Mouse (Mus musculus) left cerebral cortex, adult 11 months (tissue): ENCODE results near the gene Miga1.
A peak's percentile ranks its signal among the peaks of the same experiment; 100 is the strongest.

ENCODE experiments used
- DNase-seq: peaks from one replicate; pipeline ENCODE4 v3.0.0; 2022; ENCODE audit warnings: low spot score

Miga1 gene

DNA sequence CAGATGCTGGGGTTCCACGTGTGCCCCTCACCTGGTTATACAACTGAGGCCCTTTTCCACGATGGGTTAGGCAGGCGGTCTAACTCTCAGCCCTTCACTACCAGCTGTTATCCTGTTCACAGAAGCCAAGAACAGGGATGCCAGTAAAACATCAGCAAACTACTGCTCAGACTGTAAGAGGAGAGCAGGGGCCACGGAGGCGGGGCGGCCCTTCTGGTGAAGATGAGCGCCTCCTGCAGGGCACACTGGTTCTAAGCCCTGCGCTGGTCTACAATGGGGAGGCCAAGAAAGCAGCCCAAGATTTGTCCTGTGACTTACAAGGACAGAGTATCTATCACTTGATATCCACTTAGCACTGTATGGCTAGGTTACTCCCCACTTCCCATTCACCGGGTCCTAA, 52.4 kb downstream of the Miga1 start:
- no peak for DNase-seq

DNA sequence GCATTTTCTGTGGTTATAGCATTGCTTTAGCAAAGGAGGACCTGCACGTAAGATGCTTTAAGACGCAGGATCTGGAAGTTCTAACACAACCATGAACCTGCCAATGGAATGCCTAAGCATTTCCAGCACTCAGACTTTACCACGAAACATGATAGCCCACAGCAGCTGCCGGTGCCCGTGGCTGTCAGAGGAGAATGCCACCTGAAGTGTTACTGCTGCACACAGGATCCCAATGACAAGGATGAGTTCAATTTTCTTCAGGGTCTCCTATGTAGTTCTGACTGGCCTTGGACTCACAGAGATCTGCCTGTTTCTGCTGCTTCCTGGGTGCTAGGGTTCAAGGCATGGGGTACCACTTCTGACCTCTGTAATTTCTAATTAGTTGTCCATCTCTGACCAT, 55.4 kb downstream of the Miga1 start:
- no peak for DNase-seq

DNA sequence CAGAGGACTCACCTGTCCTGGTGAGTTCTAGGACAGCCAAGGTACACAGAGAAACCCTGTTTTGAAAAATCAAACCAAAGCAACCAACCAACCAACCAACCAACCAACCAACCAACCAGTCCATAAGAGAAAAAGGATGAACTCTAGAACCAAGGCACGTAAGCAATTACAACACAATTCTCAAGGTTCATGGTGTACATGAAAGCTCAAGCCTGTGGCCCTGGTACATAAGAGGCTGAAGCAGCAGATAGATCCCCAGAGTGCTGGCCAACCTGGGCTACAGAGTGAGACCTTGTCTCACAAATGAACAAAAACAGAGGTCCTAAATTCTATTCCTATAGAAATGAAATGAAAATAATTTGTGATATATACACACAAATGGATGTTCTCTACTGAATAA, 55.9 kb downstream of the Miga1 start:
- DNase-seq, result no peak

DNA sequence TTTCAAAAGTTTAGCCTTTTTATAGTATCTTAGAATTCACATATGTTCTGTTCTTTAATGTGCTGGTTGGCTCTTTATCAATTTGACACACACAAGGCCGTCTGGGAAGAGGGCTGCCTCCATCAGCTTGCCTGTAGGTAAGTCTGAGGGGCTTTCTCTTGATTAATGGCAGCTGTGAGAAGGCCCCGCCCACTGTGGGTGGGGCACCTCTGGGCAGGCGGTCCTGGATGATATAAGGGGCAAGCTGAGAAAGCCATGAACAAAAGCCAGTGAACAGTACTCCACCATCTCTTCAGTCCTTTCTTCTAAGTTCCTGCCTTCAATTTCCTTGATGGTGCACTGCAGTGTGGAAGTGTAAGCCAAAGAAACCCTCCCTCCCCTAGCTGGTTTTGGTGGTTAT, 58.1 kb downstream of the Miga1 start:
- no peak for DNase-seq

DNA sequence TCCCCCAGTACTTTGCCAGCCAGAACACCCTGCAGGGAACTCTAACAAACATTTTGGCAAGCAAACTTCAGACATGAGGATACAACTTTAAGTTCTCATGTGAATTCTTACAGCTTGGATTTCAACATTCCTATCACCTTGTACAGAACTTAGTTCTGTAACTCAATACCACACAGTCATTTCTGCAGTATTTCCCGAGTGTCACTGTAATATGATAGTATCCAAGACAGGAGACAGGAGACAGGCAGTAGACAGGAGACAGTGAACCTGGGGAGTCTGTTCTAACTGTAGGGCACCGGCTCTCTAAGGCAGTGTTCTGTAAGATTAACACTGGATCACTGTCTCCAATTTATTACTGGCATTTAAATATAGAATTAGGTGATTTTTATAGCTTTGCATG, 61.8 kb downstream of the Miga1 start:
- no peak for DNase-seq

DNA sequence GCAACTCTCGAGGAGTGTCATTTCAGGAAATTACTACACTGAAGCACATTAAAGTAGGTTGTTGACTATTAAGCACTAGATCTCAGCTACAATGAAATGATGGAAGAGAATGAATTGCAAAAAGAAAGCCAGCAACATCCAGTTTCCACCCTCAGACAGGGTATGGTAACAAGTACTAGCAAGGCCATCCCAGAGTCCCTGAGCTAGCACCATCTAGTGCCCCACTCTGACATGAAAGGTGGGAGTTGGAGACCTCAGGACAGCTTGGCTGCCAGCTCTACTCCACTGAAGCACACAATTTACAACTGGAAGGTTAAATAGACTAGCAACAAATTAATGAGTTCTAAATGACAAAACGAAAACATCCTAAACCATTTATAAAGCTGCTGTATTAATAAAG, 62.3 kb downstream of the Miga1 start:
- DNase-seq, result no peak

DNA sequence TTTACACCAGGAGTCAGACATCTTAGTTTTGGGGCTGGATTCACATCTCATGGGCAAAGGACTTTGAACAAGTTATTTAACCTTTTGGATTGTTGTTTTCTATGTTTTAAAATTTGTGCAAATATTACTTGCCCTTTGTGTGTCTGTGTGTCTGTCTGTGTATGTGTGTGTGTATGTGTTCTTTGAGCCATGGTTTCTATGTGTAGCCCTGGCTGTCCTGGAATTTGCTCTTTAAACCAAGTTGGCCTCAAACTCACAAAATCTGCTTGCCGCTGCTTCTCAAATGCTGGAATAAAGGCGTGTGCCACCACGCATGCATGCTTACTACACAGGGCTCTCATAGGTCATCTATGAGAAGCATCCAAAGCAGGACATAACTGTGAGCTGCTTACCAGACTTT, 63.3 kb downstream of the Miga1 start:
- DNase-seq, result no peak

DNA sequence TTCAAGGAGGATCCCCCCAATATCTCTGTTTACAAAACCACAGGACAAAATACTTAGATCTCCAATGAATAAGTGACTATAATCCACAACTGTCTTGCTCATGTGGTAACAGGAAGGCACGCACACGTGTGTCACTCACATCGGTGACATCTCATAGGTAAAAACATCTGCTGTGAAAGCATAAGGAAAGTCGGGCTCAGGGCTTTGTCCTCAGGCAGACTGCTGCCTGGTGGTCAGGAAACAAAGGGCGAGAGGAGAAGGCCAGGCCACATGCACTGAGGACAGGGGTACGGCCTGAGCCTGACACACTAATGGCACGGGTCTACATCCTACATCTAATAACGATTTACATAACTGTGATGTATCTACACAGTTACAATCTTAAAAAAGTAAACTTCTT, 65.2 kb downstream of the Miga1 start:
- no peak for DNase-seq

DNA sequence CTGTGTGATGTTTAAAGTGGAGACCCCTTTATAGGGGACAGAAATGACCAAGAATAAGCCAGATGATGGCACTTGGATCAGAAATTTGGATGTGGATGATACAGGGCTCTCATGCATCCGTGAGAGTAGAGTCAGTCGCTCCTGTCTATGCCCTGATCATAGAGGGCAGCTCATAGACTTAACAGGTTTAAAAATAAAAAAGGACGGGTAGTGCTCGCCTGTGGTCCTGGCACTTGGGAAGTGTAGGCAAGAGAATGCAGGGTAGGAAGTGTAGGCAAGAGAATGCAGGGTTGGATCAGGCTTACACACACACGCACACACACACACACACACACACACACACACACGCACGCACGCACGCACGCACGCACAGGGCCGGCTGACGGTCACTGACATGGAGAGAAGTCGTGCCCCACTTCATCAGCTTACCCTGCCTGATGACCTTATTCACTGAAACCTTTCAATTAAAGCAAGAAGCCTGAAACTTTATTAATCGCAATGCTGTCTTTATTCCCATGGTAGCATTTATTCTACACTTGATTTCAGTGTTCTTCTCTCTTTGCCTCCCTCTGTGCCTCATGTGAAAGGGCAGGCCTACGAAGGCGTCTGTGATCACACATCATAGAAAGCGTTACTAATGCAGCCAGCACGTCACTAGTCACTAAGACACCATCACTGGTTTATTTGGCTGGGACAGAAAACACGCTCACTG, 67.1 kb downstream of the Miga1 start:
- DNase-seq, result no peak

DNA sequence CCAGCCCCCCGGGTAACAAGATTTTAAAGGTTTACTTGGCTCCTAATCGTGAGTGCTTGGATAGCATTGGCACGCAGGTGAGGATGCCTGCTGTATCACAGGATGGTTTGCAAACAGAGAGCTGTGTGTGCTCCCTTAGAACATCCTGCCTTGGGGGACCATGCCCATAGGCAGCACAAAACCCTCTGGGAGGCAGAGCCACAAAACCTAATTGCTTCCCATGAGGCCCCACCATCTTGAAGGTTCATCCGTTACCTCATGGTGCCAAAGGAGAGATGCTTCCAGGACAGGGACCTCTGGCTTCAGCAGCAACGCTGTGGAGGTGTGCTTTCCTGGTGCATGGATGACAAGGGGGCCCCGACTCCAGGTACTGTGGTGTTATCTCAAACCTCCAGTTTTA, 68.3 kb downstream of the Miga1 start:
- no peak for DNase-seq

DNA sequence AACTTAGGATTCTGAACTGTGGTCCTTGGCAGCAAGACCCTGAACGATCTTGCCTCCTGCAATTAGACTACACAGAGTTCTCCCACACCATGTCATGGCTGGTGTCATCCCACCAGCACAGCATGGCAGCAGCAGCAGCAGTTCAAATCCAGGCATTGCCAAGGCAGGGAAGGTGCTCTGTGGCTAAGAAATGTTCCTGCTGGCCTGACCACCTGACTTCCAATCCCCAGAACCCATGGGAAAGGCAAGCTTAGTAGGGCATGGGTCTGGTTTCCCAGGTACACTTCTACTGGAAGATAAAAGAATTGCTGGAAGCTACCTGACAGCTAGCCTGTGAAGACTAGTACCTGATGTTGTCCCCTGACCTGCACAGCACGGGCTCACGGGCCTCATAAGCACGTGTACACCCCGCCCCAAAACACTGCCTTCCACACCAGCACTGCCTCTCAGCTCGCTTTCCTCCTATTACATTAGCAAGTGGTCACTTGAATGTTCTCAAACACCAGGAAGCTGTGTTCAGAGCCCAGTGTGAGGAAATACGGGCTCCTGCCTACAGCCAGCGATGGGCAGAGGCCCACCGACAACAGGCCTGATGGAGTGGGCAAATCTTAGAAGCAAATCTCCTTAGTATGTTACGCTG, 69.0 kb downstream of the Miga1 start:
- no peak for DNase-seq

DNA sequence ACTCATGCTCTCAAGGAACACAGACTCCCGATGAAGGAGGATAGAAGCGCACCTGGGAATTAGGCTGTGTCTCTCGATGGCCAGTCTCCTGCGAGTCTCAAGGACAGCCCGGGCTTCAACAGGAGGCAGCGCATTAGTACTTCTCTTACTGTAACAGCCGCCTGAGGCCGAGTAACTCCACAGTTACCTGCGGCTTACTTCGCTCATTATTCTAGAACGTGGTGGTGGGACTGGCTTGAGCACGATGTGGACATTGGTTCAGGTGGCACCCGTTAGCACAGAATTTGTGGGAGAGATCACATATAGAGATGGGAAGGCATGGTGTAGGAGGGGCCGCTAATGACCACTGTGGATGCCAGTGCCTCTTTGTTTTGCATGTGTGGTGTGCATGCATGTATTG, 72.1 kb downstream of the Miga1 start:
- no peak for DNase-seq

DNA sequence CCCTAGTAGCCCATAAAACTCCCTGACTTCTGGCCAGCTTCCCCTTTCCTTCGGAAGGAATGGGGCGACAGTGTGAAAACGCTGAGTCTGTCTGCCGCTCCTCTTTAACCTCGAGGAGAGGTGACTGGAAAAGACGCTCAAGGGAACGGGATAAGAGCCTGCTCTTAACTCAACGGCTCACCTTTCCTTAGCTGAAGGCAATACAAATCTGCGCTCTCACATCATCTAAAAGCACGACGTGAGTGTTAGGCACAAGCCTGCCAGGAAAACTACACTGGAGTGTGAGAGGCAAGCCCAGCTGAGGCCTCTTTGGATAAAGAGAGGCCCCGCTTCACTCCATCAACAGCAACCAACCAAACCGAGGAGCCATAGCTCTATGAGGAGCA, 74.2 kb downstream of the Miga1 start, which contains the start of gene Nexn:
Gene Nexn (minus strand): TSS at position 315 of the 386 bp plus-strand sequence.
- no peak for DNase-seq

DNA sequence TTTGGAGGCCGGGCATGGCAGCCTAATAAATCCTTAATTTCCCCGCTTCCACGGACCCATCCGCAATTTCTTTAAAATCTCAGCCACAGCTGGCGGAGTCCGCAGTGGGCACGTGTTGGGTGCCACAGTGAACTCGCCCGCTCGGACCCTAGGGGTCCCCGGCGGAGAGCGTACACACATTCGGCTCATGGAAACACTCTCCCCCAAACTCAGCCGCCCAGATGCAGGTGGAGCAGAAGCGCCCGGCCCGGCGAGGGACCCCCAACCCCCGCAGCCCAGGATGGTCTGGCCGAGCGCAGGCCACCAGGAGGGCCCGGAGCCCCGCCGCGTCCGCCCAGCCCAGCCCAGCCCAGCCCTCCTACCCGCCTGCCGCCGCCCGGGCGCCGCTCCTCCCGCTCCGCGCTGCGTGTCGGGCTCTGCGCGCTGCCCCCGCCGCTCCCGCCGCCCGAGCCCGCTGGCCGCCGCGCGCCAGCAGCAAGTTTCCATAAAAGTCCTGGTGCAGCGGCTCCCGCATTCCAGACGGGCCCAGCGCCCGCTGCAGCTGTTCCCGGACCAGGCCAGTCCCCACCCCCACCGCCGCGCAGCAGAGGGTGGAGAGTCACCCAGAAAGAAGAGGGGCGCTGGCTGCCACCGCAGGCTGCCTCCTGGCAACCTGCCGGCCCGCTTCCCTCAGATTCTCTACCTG, 74.7 kb downstream of the Miga1 start:
- DNase-seq, result no peak

DNA sequence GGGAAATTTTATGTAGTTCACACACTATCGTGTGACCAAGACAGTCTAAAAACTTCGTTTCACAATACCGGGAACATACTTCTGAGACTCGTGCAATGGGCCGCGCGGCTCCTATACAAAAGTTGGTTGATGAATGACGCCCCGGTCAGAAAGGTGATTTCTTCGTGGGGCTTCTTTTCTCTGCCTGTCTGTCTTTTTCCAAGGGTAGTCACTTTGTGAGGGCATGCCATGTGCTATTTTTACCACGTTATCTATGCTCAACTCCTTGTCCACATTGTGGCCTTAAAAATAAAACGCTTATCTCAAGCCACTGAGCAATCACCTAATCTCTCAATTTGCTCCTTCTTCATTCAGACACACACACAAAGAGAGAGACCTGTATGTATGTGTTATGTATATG, 75.4 kb downstream of the Miga1 start:
- no peak for DNase-seq

DNA sequence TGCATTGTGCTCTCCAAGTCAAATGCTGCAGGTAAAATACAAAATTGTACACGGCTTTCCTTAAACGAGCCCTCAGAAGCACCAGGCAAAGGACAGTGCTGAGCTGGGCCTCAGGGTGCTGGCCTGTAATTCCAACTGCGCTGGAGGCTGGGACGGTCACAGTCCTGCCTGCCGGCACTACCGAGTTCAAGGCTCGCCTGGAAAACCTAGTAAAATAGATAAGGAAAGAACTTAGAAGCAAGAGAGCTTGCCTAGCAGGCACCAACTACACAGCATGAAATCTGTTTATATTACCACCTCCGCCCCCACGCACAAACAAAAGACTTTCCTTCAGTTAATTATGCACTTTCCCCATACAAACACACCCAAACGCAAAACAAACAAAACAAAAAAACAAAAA, 75.8 kb downstream of the Miga1 start:
- DNase-seq, result no peak

DNA sequence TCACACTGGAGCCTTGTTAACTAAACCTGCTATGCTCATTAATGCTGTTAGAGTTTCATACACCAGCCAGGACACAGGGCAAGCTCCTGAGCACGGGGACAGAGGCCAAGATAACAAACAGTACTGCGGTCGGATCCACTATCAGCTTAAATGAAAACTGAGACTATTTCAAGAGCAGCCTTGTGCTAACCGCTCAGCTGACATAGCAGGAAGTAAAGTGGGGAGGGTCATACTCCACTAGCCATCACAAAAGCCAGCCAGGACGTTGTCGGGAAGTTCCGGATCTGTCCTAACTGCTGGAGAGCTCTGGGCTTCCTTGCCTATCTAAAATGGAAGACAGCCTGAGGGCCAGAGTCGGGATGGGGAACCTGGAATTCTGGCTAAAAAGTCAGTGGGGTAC, 78.3 kb downstream of the Miga1 start:
- DNase-seq, result no peak

DNA sequence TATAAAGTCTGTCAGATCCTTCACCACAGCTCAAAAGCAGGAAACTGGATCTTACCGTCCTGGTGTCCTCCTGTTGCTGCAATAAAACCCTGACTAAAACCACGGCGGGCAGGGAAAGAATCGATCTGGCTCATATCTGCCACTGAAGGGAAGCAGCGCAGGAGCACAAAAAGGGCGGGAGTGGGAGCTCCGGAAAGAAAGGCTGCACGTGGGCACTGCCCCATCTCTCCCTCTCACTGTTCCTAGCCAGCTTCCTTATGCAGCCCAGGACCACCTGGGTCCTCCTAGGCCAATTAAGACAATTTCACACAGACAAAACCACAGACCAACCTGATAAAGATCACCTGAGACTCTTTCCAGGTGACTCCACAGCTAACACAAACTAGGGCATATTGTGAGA, 78.8 kb downstream of the Miga1 start:
- DNase-seq, result no peak

DNA sequence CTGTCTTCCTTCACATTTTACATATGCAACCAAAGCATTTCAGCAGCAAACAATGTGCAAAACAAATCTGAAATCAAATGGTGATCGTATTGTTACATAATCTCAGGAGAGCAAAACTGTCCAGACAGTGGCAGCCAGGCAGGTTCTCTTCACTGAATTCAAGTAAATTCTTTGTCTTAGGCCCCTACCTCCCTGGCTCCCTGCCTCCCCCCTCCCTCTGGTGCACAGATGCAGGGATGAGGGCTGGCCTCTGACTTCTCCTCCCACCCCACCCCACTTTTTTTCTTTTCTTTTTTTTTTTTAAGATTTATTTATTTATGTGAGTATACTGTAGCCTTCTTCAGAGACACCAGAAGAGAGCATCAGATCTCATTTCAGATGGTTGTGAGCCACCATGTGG, 79.8 kb downstream of the Miga1 start:
- no peak for DNase-seq

DNA sequence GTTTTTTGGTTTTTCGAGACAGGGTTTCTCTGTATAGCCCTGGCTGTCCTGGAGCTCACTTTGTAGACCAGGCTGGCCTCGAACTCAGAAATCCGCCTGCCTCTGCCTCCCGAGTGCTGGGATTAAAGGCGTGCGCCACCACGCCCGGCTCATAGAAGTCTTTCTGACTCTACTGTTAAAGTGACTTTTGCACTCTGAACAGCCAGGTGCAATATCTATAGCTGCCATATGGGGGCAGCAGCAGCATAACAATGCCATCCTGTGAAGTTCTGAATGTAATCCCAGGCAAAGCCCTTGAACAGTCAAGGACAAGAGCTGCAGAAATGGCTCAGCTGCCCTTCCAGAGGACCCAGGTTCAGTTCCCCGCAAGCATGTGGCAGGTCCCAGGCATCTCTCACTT, 80.8 kb downstream of the Miga1 start:
- DNase-seq, result peak; percentile 67

DNA sequence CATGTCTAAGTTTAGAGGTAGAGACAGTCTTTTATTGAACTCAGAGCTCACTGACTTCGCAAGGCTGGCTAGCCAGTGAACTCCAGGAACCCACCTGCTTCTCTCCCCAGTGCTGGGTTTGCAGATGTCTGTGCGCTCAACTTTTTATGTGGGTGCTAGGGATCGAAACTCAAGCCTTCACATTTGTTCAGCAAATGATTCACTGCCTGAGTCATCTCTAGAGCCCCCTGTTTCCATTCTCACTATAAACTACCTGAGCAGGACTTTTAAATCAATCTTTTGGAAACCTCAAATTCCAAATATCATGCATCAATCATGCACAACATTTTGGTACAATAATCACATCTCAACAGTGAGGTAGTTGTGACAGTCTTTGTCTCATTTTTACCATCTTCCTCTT, 82.7 kb downstream of the Miga1 start:
- DNase-seq, result no peak

DNA sequence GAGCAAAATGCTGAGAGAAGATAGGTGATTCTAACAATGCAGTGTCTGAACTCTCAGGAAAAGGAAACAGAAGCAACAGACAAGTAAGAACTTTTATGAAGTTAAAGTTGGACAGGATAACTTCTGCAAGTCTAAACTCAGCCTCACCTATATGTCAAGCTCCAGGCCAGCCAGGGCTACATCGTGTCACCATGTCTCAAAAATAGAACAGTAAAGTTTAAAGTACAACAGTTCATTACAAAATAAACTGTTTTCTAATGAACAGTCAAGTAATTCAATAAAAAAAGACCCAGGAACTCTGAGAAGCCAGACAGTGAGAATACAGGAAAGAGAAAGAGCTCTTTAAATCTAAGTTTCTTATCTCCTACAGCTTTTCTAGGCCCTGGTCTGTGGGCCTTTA, 89.7 kb downstream of the Miga1 start:
- no peak for DNase-seq

DNA sequence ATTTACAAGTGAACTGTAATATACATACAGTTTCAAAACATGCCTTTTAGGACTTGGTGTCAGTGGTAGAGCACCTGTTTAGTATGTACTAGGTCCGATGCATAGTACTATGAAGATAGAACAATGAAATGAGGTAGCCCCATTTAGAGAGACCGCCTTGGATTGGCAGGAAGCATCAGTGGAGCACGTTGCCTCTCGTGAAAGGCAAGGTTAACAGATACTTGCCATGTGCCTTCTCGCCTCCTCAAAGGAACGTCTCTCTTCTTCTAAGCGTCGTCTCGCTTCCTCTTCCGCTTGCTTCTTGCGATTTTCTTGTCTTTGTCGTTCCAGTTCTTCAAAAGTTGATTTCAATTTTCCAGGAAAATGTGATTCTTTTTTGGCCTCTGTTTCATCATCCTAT, 92.5 kb downstream of the Miga1 start:
- no peak for DNase-seq
